10 mouse cellular contexts compared by ENCODE assay signal in the genomic region with DNA sequence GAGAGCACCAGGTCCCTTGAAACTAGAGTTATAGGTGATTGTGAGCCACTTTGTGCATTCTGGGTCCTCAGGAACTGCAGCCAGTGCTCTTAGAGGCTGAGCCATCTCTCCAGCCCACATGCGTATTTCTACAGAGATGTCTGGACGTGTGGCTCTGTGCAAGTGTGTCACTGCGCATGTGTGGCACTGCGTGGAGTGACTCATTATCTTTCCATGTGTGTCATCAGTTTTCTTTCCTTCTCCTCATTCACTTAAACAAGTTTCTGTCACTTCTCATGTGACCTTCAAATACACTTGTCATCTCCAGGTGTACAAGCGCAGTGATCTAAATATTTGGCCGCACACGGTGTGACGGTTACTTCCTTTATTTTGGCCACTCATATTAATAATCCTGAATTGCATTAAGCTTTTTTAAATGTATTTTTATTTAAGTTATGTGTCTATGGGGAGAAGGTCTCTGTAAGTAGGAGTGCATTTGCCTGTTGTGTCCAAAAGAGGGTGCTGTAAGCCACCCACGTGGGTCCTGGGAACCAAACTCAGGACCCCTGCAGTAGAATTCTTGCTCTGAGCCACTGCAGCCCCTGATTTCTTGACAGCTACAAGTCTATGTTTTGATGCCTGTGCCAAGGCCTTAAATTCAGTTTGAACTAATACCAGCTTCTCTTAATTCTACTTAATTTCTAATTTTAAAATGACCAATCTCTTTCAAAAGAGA. TPM values are rescaled to one million over a fixed set of nuclear protein-coding genes. Genes with fewer than 3 reads are reported as not detected.
DNase-seq lines count a peak whose midpoint lies in the region; ATAC-seq and TF ChIP-seq lines count a peak whose summit lies in the region.
"Had no signal": no experiment of that assay in that cellular context is flagged by ENCODE, and none has a peak within 500 bp of the region (broad histone marks: within the 10 kb centered on the region; RNA-seq: fewer than 3 reads in every experiment).

No protein-coding gene starts in this region.

- H3ac ChIP-seq in myocyte (ENCODE audit: control insufficient read depth, insufficient read length), result no peak overlapping the region

- H3K27me3 ChIP-seq in midbrain, embryonic 11.5 days (ENCODE audit: control insufficient read depth, insufficient read depth, low read length), result no peaks in the 10 kb centered on the region
- no peaks in the 10 kb centered on the region for H3K27me3 ChIP-seq in midbrain, embryonic 15.5 days (replicated peaks)
- H3K27me3 ChIP-seq in embryonic facial prominence, embryonic 10.5 days (replicated peaks; ENCODE audit: low read depth, poor library complexity, severe bottlenecking), result peaks cover 11% of the 10 kb centered on the region
- no peaks in the 10 kb centered on the region for H3K27me3 ChIP-seq in myocyte (ENCODE audit: control insufficient read depth, insufficient read depth, insufficient read length)

- DNase-seq in embryo, embryonic 10 days (ENCODE audit: low spot score), result peak; percentile 48
- DNase-seq in embryo, embryonic 9.5 days (ENCODE audit: extremely low spot score), result no peak
- peak; percentile 79 for DNase-seq in midbrain, embryonic 11.5 days (ENCODE audit: low spot score, missing footprints)
- peak; percentile 36 for DNase-seq in embryonic facial prominence, embryonic 10.5 days (ENCODE audit: low spot score)
- no peak for DNase-seq in frontal cortex, postnatal 10 days (ENCODE audit: low spot score in 2 of 2)
- DNase-seq in right cerebral cortex, adult 2 months (ENCODE audit: low spot score in 2 of 2), result no peak

- no peaks in the 10 kb centered on the region for H3K79me2 ChIP-seq in myocyte (ENCODE audit: control insufficient read depth, insufficient read depth)

- no peak for TF ChIP-seq POLR2A in myocyte (IDR thresholded peaks at IDR 0.05; ENCODE audit: insufficient read length, low read depth)

- no peak overlapping the region for H3K4me2 ChIP-seq in midbrain, embryonic 11.5 days
- no peak overlapping the region for H3K4me2 ChIP-seq in midbrain, embryonic 15.5 days
- no peak overlapping the region for H3K4me2 ChIP-seq in myocyte (ENCODE audit: low read depth)

- H3K9ac ChIP-seq in midbrain, embryonic 11.5 days (ENCODE audit: low read length), result no peak overlapping the region
- no peak overlapping the region for H3K9ac ChIP-seq in midbrain, embryonic 15.5 days

- no peaks in the 10 kb centered on the region for H3K9me3 ChIP-seq in midbrain, embryonic 11.5 days (ENCODE audit: control insufficient read depth, low read length)
- H3K9me3 ChIP-seq in midbrain, embryonic 15.5 days, result no peaks in the 10 kb centered on the region
- no peaks in the 10 kb centered on the region for H3K9me3 ChIP-seq in embryonic facial prominence, embryonic 10.5 days

- ATAC-seq in midbrain, embryonic 11.5 days (ENCODE audit: low FRiP score), result no peak
- no peak for ATAC-seq in midbrain, embryonic 15.5 days (replicated peaks)
- ATAC-seq: midbrain, embryonic 16.5 days had no signal

- no peaks in the 10 kb centered on the region for H3K4me1 ChIP-seq in midbrain, embryonic 11.5 days (ENCODE audit: control insufficient read depth, insufficient read depth, low read length)
- 0 out of 2 replicates have a peak, but pooled peaks cover 1% of the 10 kb centered on the region for H3K4me1 ChIP-seq in midbrain, embryonic 15.5 days
- H3K4me1 ChIP-seq in embryonic facial prominence, embryonic 10.5 days, result peaks cover 2% of the 10 kb centered on the region

- H3K4me3 ChIP-seq in midbrain, embryonic 11.5 days (ENCODE audit: low read depth, low read length), result no peak overlapping the region
- no peak overlapping the region for H3K4me3 ChIP-seq in midbrain, embryonic 15.5 days
- H3K4me3 ChIP-seq in embryonic facial prominence, embryonic 10.5 days, result no peak overlapping the region
- no peak overlapping the region for H3K4me3 ChIP-seq in myocyte

- H3K27ac ChIP-seq in midbrain, embryonic 11.5 days (ENCODE audit: low read depth, low read length), result no peak overlapping the region
- H3K27ac ChIP-seq in midbrain, embryonic 15.5 days, result no peak overlapping the region
- H3K27ac ChIP-seq in embryonic facial prominence, embryonic 10.5 days (replicated peaks), result no peak overlapping the region

- no peaks in the 10 kb centered on the region for H3K36me3 ChIP-seq in midbrain, embryonic 11.5 days (ENCODE audit: control insufficient read depth, insufficient read depth, low read length)
- H3K36me3 ChIP-seq in midbrain, embryonic 15.5 days (replicated peaks), result no peaks in the 10 kb centered on the region
- H3K36me3 ChIP-seq in embryonic facial prominence, embryonic 10.5 days (replicated peaks), result no peaks in the 10 kb centered on the region
- H3K36me3 ChIP-seq in myocyte (ENCODE audit: control insufficient read depth, insufficient read depth), result no peaks in the 10 kb centered on the region

- WGBS in midbrain, embryonic 11.5 days, result 72% methylated on average over 9 of the region's 9 CpGs
- WGBS in midbrain, embryonic 15.5 days, result 78% methylated on average over 9 of the region's 9 CpGs
- 74% methylated on average over 9 of the region's 9 CpGs for WGBS in embryonic facial prominence, embryonic 10.5 days

TF ChIP-seq in myocyte, 11 proteins besides CTCF, POLR2A, EP300 and RAD21:
- TF ChIP-seq USF1 (IDR thresholded peaks at IDR 0.05; ENCODE audit: low read depth) (peak; percentile 4), CEBPB (IDR thresholded peaks at IDR 0.05; ENCODE audit: insufficient read depth, poor library complexity, severe bottlenecking) (no peak)
TF ChIP-seq in myocyte: peak in this region for 1.

RNA-seq across cellular contexts. Expression of gene Mepe, which starts 19.6 kb away (rescaled TPM):
- not detected in 2 replicates for polyA plus RNA-seq in midbrain, embryonic 11.5 days (2014; fragmentation: Nextera tagmentation; extraction: Ambion mirVana)
- polyA plus RNA-seq in midbrain, embryonic 15.5 days (2015; fragmentation: Nextera tagmentation; extraction: Ambion mirVana), result not detected in 2 replicates
- polyA plus RNA-seq in embryonic facial prominence, embryonic 10.5 days (2016; fragmentation: Nextera tagmentation; extraction: Ambion mirVana), result not detected in 2 replicates
- polyA plus RNA-seq in myocyte (2012; fragmentation: generic; extraction: Trizol), result not detected
- polyA plus RNA-seq: gonadal fat pad, adult 2 months; midbrain, embryonic 16.5 days had no signal

RNA-seq across cellular contexts. Expression of gene Ibsp, which starts 45.7 kb away (rescaled TPM):
- polyA plus RNA-seq in midbrain, embryonic 11.5 days (2014; fragmentation: Nextera tagmentation; extraction: Ambion mirVana), result not detected in 2 replicates
- 0.23 and 0.24 TPM in 2 replicates for polyA plus RNA-seq in midbrain, embryonic 15.5 days (2015; fragmentation: Nextera tagmentation; extraction: Ambion mirVana)
- 0.20 and 0.28 TPM in 2 replicates for polyA plus RNA-seq in embryonic facial prominence, embryonic 10.5 days (2016; fragmentation: Nextera tagmentation; extraction: Ambion mirVana)
- 0.02 TPM for polyA plus RNA-seq in myocyte (2012; fragmentation: generic; extraction: Trizol)
- polyA plus RNA-seq: gonadal fat pad, adult 2 months had no signal

Comparison
In these comparisons a context has a peak if more than half of its experiments do, and no peak if none do; other contexts are left out.
1. DNase-seq: peak in embryo, embryonic 10 days (single experiment), midbrain, embryonic 11.5 days (single experiment) and embryonic facial prominence, embryonic 10.5 days (single experiment); none in embryo, embryonic 9.5 days (single experiment), frontal cortex, postnatal 10 days (0 of 2) and right cerebral cortex, adult 2 months (0 of 2).